Mouse (Mus musculus) forebrain, postnatal 0 days (tissue): Measurements from ENCODE around the gene Fez2. TPM values are rescaled to one million over a fixed set of nuclear protein-coding genes. Genes with fewer than 3 reads are reported as not detected.

ENCODE experiments used
- ATAC-seq: fragments of 200-750 bp; cut with Nextera tagmentation; 2 replicates; pipeline ENCODE4 v1.8.0; 2017; ENCODE audit warnings: mild to moderate bottlenecking, moderate library complexity
- DNase-seq: peaks from one replicate; pipeline ENCODE4 v3.0.0-alpha.2; 2015
- H3K27ac ChIP-seq: fragments of 300-500 bp; sonication (generic); 2 replicates; pipeline ENCODE4 v1.5.1; 2014; ENCODE audit warnings: low read depth, mild to moderate bottlenecking, antibody characterized with exemption, low read length, moderate library complexity, mixed read lengths
- H3K27me3 ChIP-seq: fragments of 300-500 bp; sonication (generic); 2 replicates; pipeline ENCODE4 v1.6.1; 2014; ENCODE audit warnings: mild to moderate bottlenecking, low read length, mixed read lengths; ENCODE audit not compliant: insufficient read depth
- H3K36me3 ChIP-seq: fragments of 300-500 bp; sonication (generic); 2 replicates; pipeline ENCODE4 v1.6.1; 2014; ENCODE audit warnings: mild to moderate bottlenecking, moderate library complexity; ENCODE audit not compliant: insufficient read depth
- H3K4me1 ChIP-seq: fragments of 300-500 bp; sonication (generic); 2 replicates; pipeline ENCODE4 v1.6.1; 2014; ENCODE audit warnings: antibody characterized with exemption; ENCODE audit not compliant: insufficient read depth
- H3K4me2 ChIP-seq: fragments of 300-500 bp; sonication (generic); 2 replicates; pipeline ENCODE4 v1.6.1; 2014; ENCODE audit warnings: low read depth, mild to moderate bottlenecking, moderate library complexity
- H3K4me3 ChIP-seq: fragments of 300-500 bp; sonication (generic); 2 replicates; pipeline ENCODE4 v1.5.1; 2014; ENCODE audit warnings: low read depth, low read length, mixed read lengths
- H3K9ac ChIP-seq: fragments of 300-500 bp; sonication (generic); 2 replicates; pipeline ENCODE4 v1.6.1; 2014; ENCODE audit warnings: mild to moderate bottlenecking
- H3K9me3 ChIP-seq: fragments of 300-500 bp; sonication (generic); 2 replicates; pipeline ENCODE4 v1.6.1; 2016; ENCODE audit warnings: low read length
- CTCF ChIP-seq: sonication (generic); IDR thresholded peaks from 2 replicates; pipeline ENCODE4 v1.5.1; 2016; ENCODE audit warnings: antibody characterized with exemption, control low read depth, low read depth
- WGBS: fragments of 180-500 bp; shearing (Covaris S2); extraction: QIAGEN DNeasy Blood & Tissue Kit; methylation state at CpG from one replicate; pipeline ENCODE4 v1.1.7; 2014; 5-methylcytosine and 5-hydroxymethylcytosine counted together
- polyA plus RNA-seq: library from polyadenylated mRNA; unstranded; fragments of >200 nt; fragmentation: Nextera tagmentation; extraction: Ambion mirVana; gene quantifications from 2 replicates; pipeline ENCODE4 v1.2.1, GENCODE M21; 2015
- total RNA-seq: library from RNA; depleted of rRNA; stranded (reverse); fragments of >200 nt; gene quantifications from 2 replicates; pipeline ENCODE4 v1.2.3, GENCODE M21; 2014; rRNA removed

The Fez2 gene
- total RNA-seq = 56.0 and 57.9 TPM in 2 replicates
- 64.8 and 65.9 TPM in 2 replicates for polyA plus RNA-seq

DNA sequence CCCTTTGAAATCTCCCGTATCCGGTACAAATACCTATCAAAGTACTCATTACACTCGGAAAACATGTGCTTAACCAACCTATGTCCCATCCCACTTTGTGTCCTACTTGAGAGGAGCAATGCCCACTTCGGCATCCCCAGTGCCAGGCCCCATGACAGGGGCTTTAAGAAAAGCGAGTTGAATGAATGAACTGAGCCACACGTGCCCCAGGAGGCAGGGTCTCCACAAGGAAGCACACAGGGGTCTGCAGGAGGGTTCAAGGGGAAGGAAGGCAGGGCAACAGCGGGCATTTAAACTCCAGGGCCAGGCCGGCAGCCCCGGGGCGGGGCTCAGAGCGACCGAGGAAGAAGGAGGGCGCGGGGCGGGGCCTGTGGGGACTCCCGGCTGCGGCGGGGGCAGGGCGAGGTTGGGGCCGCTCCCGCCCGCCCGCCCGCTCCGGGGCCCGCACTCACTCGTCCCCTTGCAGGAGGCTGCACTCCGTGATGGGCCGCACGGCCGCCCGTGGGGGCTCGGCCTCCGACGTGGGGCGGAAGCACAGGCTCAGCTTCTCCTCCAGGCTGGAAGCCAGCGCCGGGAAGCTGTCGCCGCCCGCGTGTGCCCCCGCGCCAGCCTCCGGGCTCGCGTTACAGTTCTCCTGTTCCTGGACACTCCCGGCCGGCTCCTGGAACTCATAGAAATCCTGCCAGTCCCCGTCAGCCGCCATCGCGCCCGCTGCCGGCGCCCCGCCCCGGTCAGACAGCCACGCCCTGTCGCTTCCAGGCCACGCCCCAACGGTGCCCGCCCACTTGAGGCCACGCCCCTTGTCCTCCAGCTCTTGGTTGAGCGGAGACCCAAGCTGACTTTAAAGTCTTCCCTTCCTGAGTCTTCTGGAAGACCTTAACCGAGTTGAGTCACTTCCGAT, at the start of gene Fez2:
TSS of gene Fez2 (minus strand) at position 772 of the 901 bp plus-strand sequence.
- no peaks in the 10 kb centered on the region for H3K9me3 ChIP-seq
- WGBS = 6% methylated on average over 66 of the region's 67 CpGs
- H3K9ac ChIP-seq = peak within 1 kb of the TSS; percentile 83
- H3K4me2 ChIP-seq = peak within 1 kb of the TSS; percentile 77
- peak within 1 kb of the TSS; percentile 73 for H3K4me3 ChIP-seq
- H3K4me1 ChIP-seq = no peaks in the 10 kb centered on the region; the same call in 1 of the 2 replicates
- peak within 1 kb of the TSS; percentile 68 for H3K27ac ChIP-seq
- H3K27me3 ChIP-seq = no peaks in the 10 kb centered on the region
- no peaks in the 10 kb centered on the region for H3K36me3 ChIP-seq
- no peak for TF ChIP-seq CTCF
- ATAC-seq (peak; percentile 90), DNase-seq (peak; percentile 75)

DNA sequence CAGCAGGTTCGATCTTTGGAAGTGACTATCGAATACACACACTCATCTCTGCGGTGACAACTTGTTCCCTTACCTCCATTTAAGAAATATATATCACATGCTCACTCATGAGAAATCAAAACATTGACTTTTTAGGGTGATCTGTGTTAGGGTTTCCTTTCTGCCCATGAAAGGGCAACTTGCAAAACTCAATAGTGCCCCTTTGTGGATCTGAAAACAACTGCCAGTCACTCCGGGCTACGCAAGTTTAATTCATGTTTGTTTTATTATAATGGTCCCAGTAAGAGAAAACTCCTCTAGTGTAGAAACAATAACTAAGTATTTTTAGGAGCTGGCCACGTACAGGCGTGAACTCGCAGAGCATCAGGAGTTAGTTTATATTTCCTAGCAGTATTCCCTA, 47.5 kb upstream of the Fez2 start:
- TF ChIP-seq CTCF = peak; percentile 52
- DNase-seq (peak; percentile 11), ATAC-seq (no peak)
- Histone ChIP-seq H3K27me3 (no peaks in the 10 kb centered on the region), H3K4me3 (no peak overlapping the region), H3K9ac (no peak overlapping the region), H3K4me2 (no peak overlapping the region), H3K36me3 (no peaks in the 10 kb centered on the region), H3K9me3 (no peaks in the 10 kb centered on the region), H3K27ac (no peak overlapping the region), H3K4me1 (no peaks in the 10 kb centered on the region)
- 76% methylated on average over 8 of the region's 8 CpGs for WGBS

DNA sequence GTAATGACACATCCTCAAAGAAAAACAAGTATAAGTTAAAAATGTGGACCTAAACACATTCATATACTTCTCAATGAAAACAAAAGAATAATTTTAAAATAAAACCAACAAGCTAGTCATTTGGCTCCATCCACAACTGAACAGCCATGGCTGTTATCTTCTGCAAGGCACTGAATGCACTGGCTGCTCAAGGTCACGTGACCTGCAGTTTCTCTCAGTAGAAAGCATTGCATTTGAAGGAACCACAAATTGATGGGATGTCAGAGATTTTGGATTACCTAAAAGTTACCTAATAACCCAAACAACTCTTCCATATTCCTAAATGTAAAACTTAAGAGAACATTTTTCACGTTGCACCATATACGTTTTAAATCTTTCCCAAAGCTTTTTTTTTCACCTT, 47.1 kb upstream of the Fez2 start:
- TF ChIP-seq CTCF = no peak
- H3K36me3 ChIP-seq = no peaks in the 10 kb centered on the region
- no peaks in the 10 kb centered on the region for H3K9me3 ChIP-seq
- 87% methylated on average over 3 of the region's 3 CpGs for whole genome bisulfite sequencing
- H3K4me3 ChIP-seq = no peak overlapping the region
- no peak overlapping the region for H3K9ac ChIP-seq
- ATAC-seq (no peak), DNase-seq (no peak)
- H3K4me2 ChIP-seq = no peak overlapping the region
- H3K4me1 ChIP-seq = no peaks in the 10 kb centered on the region
- H3K27me3 ChIP-seq = no peaks in the 10 kb centered on the region
- H3K27ac ChIP-seq = no peak overlapping the region

DNA sequence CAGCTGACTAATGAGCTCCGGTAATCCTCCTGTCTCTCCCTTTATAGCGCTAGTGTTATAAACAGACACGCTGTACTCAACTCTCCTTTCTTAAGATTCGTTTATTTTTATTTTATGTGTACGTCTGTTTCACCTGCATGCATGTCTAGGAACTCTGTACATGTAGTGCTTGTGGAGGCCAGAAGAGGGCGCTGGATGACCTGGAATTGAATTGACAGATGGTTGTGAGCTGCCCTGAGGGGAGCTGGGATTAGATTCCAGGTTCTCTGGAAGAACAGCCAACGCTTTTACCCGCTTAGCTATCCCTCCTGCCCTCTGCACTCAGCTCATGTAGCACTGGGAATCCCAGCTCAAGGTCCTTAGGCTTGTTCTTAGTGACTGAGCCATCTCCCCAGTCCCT, 42.2 kb upstream of the Fez2 start:
- TF ChIP-seq CTCF = 0 out of 2 replicates have a peak, but pooled peaks have one; percentile 8
- no peaks in the 10 kb centered on the region for H3K9me3 ChIP-seq
- WGBS = 81% methylated on average over 8 of the region's 8 CpGs
- H3K36me3 ChIP-seq = no peaks in the 10 kb centered on the region
- H3K4me2 ChIP-seq = no peak overlapping the region
- H3K27me3 ChIP-seq = no peaks in the 10 kb centered on the region
- H3K4me1 ChIP-seq = no peaks in the 10 kb centered on the region
- no peak overlapping the region for H3K27ac ChIP-seq
- DNase-seq (no peak), ATAC-seq (no peak)
- no peak overlapping the region for H3K9ac ChIP-seq
- no peak overlapping the region for H3K4me3 ChIP-seq

GRCm38 (mm10) chr17:78455556-78455955, 37.6 kb upstream of the Fez2 start:
- H3K36me3 ChIP-seq = no peaks in the 10 kb centered on the region
- no peak overlapping the region for H3K4me3 ChIP-seq
- no peaks in the 10 kb centered on the region for H3K27me3 ChIP-seq
- H3K27ac ChIP-seq = no peak overlapping the region
- no peaks in the 10 kb centered on the region for H3K9me3 ChIP-seq
- H3K4me2 ChIP-seq = no peak overlapping the region
- ATAC-seq = peak; percentile 50; the same call in 1 of the 2 replicates
- no peak overlapping the region for H3K9ac ChIP-seq
- 69% methylated on average over 9 of the region's 9 CpGs for WGBS
- no peaks in the 10 kb centered on the region for H3K4me1 ChIP-seq
- DNase-seq = peak; percentile 6
- TF ChIP-seq CTCF = no peak

GRCm38 (mm10) chr17:78455114-78455513, 37.2 kb upstream of the Fez2 start:
- ATAC-seq (no peak), DNase-seq (peak; percentile 58)
- H3K4me2 ChIP-seq = no peak overlapping the region
- H3K27me3 ChIP-seq = no peaks in the 10 kb centered on the region
- H3K4me1 ChIP-seq = no peaks in the 10 kb centered on the region
- peak; percentile 80 for TF ChIP-seq CTCF
- WGBS = 45% methylated on average over 11 of the region's 11 CpGs
- no peak overlapping the region for H3K27ac ChIP-seq
- no peaks in the 10 kb centered on the region for H3K36me3 ChIP-seq
- no peaks in the 10 kb centered on the region for H3K9me3 ChIP-seq
- H3K4me3 ChIP-seq = no peak overlapping the region
- no peak overlapping the region for H3K9ac ChIP-seq
